Mouse (Mus musculus): ENCODE data around the gene Rs1.
"Not testable (repeated sequence)": the region's sequence is repeated elsewhere in the genome, so short reads cannot be mapped to it uniquely, and the experiment has no call there.

Rs1 gene

GRCm38 (mm10) chrX:160767713-160768112 lies at the start of gene Rs1:
Gene Rs1, plus strand, starts transcription at chrX:160768013.
- DNase-seq (ENCODE audit: extremely low spot score, low spot score): no peak

- DNase-seq (ENCODE audit: extremely low spot score, low spot score): no peak
These were observed 32.2 kb upstream of the Rs1 start, which contains the start of gene Ppef1 for GRCm38 (mm10) chrX:160735650-160736049. Gene Ppef1, minus strand, starts transcription at chrX:160735765.

GRCm38 (mm10) chrX:160745399-160745798 lies 22.4 kb upstream of the Rs1 start:
- no peak for DNase-seq (ENCODE audit: extremely low spot score, low spot score)

- DNase-seq (ENCODE audit: extremely low spot score, low spot score): no peak
These were observed 19.2 kb upstream of the Rs1 start for GRCm38 (mm10) chrX:160748653-160749052.

GRCm38 (mm10) chrX:160750808-160751207 lies 17.0 kb upstream of the Rs1 start:
- no peak for DNase-seq (ENCODE audit: extremely low spot score, low spot score)

- DNase-seq (ENCODE audit: extremely low spot score, low spot score): peak; percentile 84
These were observed 2.2 kb upstream of the Rs1 start for GRCm38 (mm10) chrX:160765389-160766232.

- DNase-seq (ENCODE audit: extremely low spot score, low spot score): no peak
These were observed 1.6 kb upstream of the Rs1 start for GRCm38 (mm10) chrX:160766233-160766616.

- DNase-seq (ENCODE audit: extremely low spot score, low spot score): not testable (repeated sequence)
These were observed 1.8 kb downstream of the Rs1 start for GRCm38 (mm10) chrX:160769622-160770021.

- DNase-seq (ENCODE audit: extremely low spot score, low spot score): no peak
These were observed 5.2 kb downstream of the Rs1 start for GRCm38 (mm10) chrX:160773033-160773432.

- DNase-seq (ENCODE audit: extremely low spot score, low spot score): no peak
These were observed 14.5 kb downstream of the Rs1 start for GRCm38 (mm10) chrX:160782276-160782675.

- no peak for DNase-seq (ENCODE audit: extremely low spot score, low spot score)
These were observed 27.1 kb downstream of the Rs1 start for GRCm38 (mm10) chrX:160794920-160795319.

- DNase-seq (ENCODE audit: extremely low spot score, low spot score): no peak
These were observed 36.8 kb downstream of the Rs1 start for GRCm38 (mm10) chrX:160804409-160805150.

- no peak for DNase-seq (ENCODE audit: extremely low spot score, low spot score)
These were observed 40.4 kb downstream of the Rs1 start for GRCm38 (mm10) chrX:160808226-160808625.

Data from neural tube, embryonic 10.5 days (tissue).